Mouse (Mus musculus) ES-E14 (cell line): ENCODE results near the gene Vrtn. TPM values are rescaled to one million over a fixed set of nuclear protein-coding genes. Genes with fewer than 3 reads are reported as not detected.

Source experiments
- DNase-seq: peaks from one replicate; pipeline ENCODE4 v3.0.0-alpha.2; 2013; ENCODE audit warnings: low read depth, low spot score
- H3K27ac ChIP-seq: 2 replicates; pipeline ENCODE4 v1.5.1; 2012; ENCODE audit warnings: low read depth, mild to moderate bottlenecking, low read length, moderate library complexity, mixed read lengths; ENCODE audit not compliant: poor library complexity, insufficient read depth, severe bottlenecking
- H3K36me3 ChIP-seq: 2 replicates; pipeline ENCODE4 v1.6.1; 2012; ENCODE audit warnings: mild to moderate bottlenecking, low read length, moderate library complexity, mixed read lengths; ENCODE audit not compliant: control insufficient read depth, poor library complexity, insufficient read depth, severe bottlenecking
- H3K4me1 ChIP-seq, 2 experiments: fragments of 150-350 bp in 1 of 2; sonication (generic) in 1 of 2; 2 replicates each; pipeline ENCODE4 v1.6.1; 2012; ENCODE audit warnings: low read length in 2 of 2, mild to moderate bottlenecking in 1 of 2, mixed read lengths in 1 of 2; ENCODE audit not compliant: control insufficient read depth in 2 of 2, insufficient read depth in 2 of 2, poor library complexity in 1 of 2
- H3K4me3 ChIP-seq, 2 experiments: fragments of 150-350 bp in 1 of 2; sonication (generic) in 1 of 2; 2 replicates each; pipeline ENCODE4 v1.5.1; 2012; ENCODE audit warnings: low read length in 2 of 2, low read depth in 1 of 2, mild to moderate bottlenecking in 1 of 2, mixed read lengths in 1 of 2; ENCODE audit not compliant: insufficient read depth in 1 of 2, poor library complexity in 1 of 2, severe bottlenecking in 1 of 2
- H3K9ac ChIP-seq: 2 replicates; pipeline ENCODE4 v1.6.1; 2012; ENCODE audit warnings: low read depth, mild to moderate bottlenecking, low read length, mixed read lengths; ENCODE audit not compliant: poor library complexity, insufficient read depth, severe bottlenecking
- H3K9me3 ChIP-seq: fragments of 150-350 bp; sonication (generic); 2 replicates; pipeline ENCODE4 v1.6.1; 2012; ENCODE audit warnings: low read depth, mild to moderate bottlenecking, low read length; ENCODE audit not compliant: control insufficient read depth, insufficient read depth
- CHD2 ChIP-seq: IDR thresholded peaks from 2 replicates; pipeline ENCODE4 v1.6.1; 2014; ENCODE audit warnings: mild to moderate bottlenecking, low read depth, low read length, inconsistent platforms
- HCFC1 ChIP-seq: IDR thresholded peaks from 2 replicates; pipeline ENCODE4 v1.6.1; 2012; ENCODE audit warnings: low read length, inconsistent platforms, borderline replicate concordance; ENCODE audit not compliant: insufficient read depth
- MAFK ChIP-seq: IDR thresholded peaks from 2 replicates; pipeline ENCODE4 v1.6.1; 2014; ENCODE audit warnings: mild to moderate bottlenecking, low read depth, low read length, inconsistent platforms; ENCODE audit not compliant: insufficient read depth
- ZC3H11A ChIP-seq: IDR thresholded peaks from 2 replicates; pipeline ENCODE4 v1.6.1; 2012; ENCODE audit warnings: low read depth, mild to moderate bottlenecking, inconsistent platforms, low read length, borderline replicate concordance
- ZNF384 ChIP-seq: IDR thresholded peaks from 2 replicates; pipeline ENCODE4 v1.6.1; 2012; ENCODE audit warnings: low read depth, low read length, inconsistent platforms
- in situ Hi-C, 2 experiments: fragments of 600-800 bp; cut with MboI; formaldehyde crosslinking; loops; one replicate each; pipeline ENCODE4 v1.15.1; 2025; ENCODE audit warnings: low sequenced_read_pairs in 2 of 2, inconsistent platforms in 1 of 2; ENCODE audit not compliant: unreplicated experiment in 2 of 2
- total RNA-seq: library from RNA; depleted of rRNA; stranded (reverse); fragments of 300-350 nt; gene quantifications from 2 replicates; pipeline ENCODE4 v1.2.3, GENCODE M21; 2012; rRNA removed

Vrtn gene
- total RNA-seq, 1 experiment = 4.1 TPM

GRCm38 (mm10) chr12:84698319-84699081 lies 57.7 kb downstream of the Vrtn start, which contains the start of gene Syndig1l:
TSS of gene Syndig1l (minus strand) at chr12:84698831.
- Histone ChIP-seq H3K27ac (no peak within 1 kb of the TSS), H3K9ac (no peak within 1 kb of the TSS), H3K9me3 (no peaks in the 10 kb centered on the region), H3K4me3 (peak within 1 kb of the TSS; percentile 71 to 82), H3K4me1 (no peaks in the 10 kb centered on the region), H3K36me3 (no peaks in the 10 kb centered on the region)
- peak; percentile 40 for DNase-seq
- in situ Hi-C loops = no loop called here
- no peak for TF ChIP-seq HCFC1
- TF ChIP-seq ZNF384 = no peak
- no peak for TF ChIP-seq MAFK
- no peak for TF ChIP-seq CHD2
- no peak for TF ChIP-seq ZC3H11A

Other genes with a start within 250 kb of the Vrtn start
- gene Entpd5, start 232.0 kb upstream of the Vrtn start, total RNA-seq = 6.4 and 6.9 TPM in 2 replicates
- gene Bbof1, start 231.9 kb upstream of the Vrtn start, total RNA-seq = 0.63 and 1.2 TPM in 2 replicates
- 15.5 and 20.8 TPM in 2 replicates for gene Rnf113a2, start 223.8 kb upstream of the Vrtn start, total RNA-seq
- 11.4 and 11.9 TPM in 2 replicates for gene Aldh6a1, start 190.0 kb upstream of the Vrtn start, total RNA-seq
- 10.5 and 13.0 TPM in 2 replicates for gene Lin52, start 189.6 kb upstream of the Vrtn start, total RNA-seq
- gene Vsx2, start 71.3 kb upstream of the Vrtn start, total RNA-seq = 0.05 TPM in 1 of 2 replicates, not detected in the other
- gene Abcd4, start 23.6 kb upstream of the Vrtn start, total RNA-seq = 26.9 and 49.5 TPM in 2 replicates
- 0.09 and 0.16 TPM in 2 replicates for gene Syndig1l, start 57.8 kb downstream of the Vrtn start, total RNA-seq
- 84.5 and 106 TPM in 2 replicates for gene Npc2, start 132.1 kb downstream of the Vrtn start, total RNA-seq
- gene Isca2, start 132.2 kb downstream of the Vrtn start, total RNA-seq = 35.4 and 36.5 TPM in 2 replicates
- gene Ltbp2, start 235.5 kb downstream of the Vrtn start, total RNA-seq = 1.8 and 2.7 TPM in 2 replicates